Mouse (Mus musculus) forebrain, embryonic 11.5 days (tissue): ENCODE measurements around the gene 4933402J07Rik. TPM values are rescaled to one million over a fixed set of nuclear protein-coding genes. Genes with fewer than 3 reads are reported as not detected.
A peak's percentile ranks its signal among the peaks of the same experiment; 100 is the strongest.

ENCODE experiments used
- ATAC-seq: fragments of 200-750 bp; cut with Nextera tagmentation; replicated peaks from 2 replicates; pipeline ENCODE4 v1.8.0; 2017; ENCODE audit warnings: moderate TSS enrichment; ENCODE audit not compliant: low FRiP score
- DNase-seq: peaks from one replicate; pipeline ENCODE4 v3.0.0-alpha.2; 2017; ENCODE audit warnings: low spot score
- H3K27ac ChIP-seq: fragments of 300-500 bp; sonication (generic); 2 replicates; pipeline ENCODE4 v1.5.1; 2014; ENCODE audit warnings: low read depth, low read length
- H3K27me3 ChIP-seq: fragments of 300-500 bp; sonication (generic); 2 replicates; pipeline ENCODE4 v1.6.1; 2014; ENCODE audit warnings: mild to moderate bottlenecking, low read length, mixed read lengths; ENCODE audit not compliant: control insufficient read depth, insufficient read depth
- H3K36me3 ChIP-seq: fragments of 300-500 bp; sonication (generic); 2 replicates; pipeline ENCODE4 v1.6.1; 2014; ENCODE audit warnings: mild to moderate bottlenecking, low read length, moderate library complexity, mixed read lengths; ENCODE audit not compliant: control insufficient read depth, insufficient read depth
- H3K4me1 ChIP-seq: fragments of 300-500 bp; sonication (generic); replicated peaks from 2 replicates; pipeline ENCODE4 v1.6.1; 2014; ENCODE audit warnings: low read length, mixed read lengths; ENCODE audit not compliant: control insufficient read depth, insufficient read depth
- H3K4me2 ChIP-seq: fragments of 300-500 bp; sonication (generic); 2 replicates; pipeline ENCODE4 v1.6.1; 2014; ENCODE audit warnings: low read depth, mild to moderate bottlenecking, low read length, moderate library complexity, mixed read lengths; ENCODE audit not compliant: severe bottlenecking
- H3K4me3 ChIP-seq: fragments of 300-500 bp; sonication (generic); 2 replicates; pipeline ENCODE4 v1.5.1; 2014; ENCODE audit warnings: low read depth, low read length
- H3K9ac ChIP-seq: fragments of 300-500 bp; sonication (generic); 2 replicates; pipeline ENCODE4 v1.6.1; 2014; ENCODE audit warnings: low read length
- H3K9me3 ChIP-seq: fragments of 300-500 bp; sonication (generic); 2 replicates; pipeline ENCODE4 v1.6.1; 2016; ENCODE audit warnings: low read length, mixed read lengths; ENCODE audit not compliant: control insufficient read depth
- WGBS: fragments of 180-500 bp; shearing (Covaris S2); extraction: QIAGEN DNeasy Blood & Tissue Kit; methylation state at CpG from one replicate; pipeline ENCODE4 v1.1.7; 2014; 5-methylcytosine and 5-hydroxymethylcytosine counted together
- polyA plus RNA-seq: library from polyadenylated mRNA; unstranded; fragments of >200 nt; fragmentation: Nextera tagmentation; extraction: Ambion mirVana; gene quantifications from 2 replicates; pipeline ENCODE4 v1.2.1, GENCODE M21; 2014

The 4933402J07Rik gene
- polyA plus RNA-seq, 1 experiment from 2014 or later: not detected

DNA sequence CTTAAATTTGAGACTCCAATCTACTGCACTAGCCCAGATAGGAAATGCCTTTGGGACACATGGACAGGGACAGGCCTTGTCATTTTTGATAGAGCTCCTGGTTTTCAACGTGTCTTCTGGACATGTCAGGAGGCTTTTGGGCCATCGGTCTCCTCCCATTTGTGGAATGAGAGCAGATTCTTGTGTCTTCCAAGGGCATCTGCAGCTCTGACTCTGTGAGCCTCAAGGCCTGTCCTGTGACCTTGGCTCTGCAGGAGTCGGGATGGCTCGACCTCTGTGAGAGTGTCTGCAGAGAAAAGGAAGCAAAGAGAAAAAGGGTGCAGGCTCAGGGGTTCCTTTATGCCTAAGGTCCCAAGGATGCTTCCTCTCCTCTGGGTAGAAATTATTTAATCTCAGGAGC, 13.8 kb upstream of the 4933402J07Rik start:
- ATAC-seq (no peak), DNase-seq (no peak)
- no peak overlapping the region for H3K9ac ChIP-seq
- no peak overlapping the region for H3K4me3 ChIP-seq
- H3K4me2 ChIP-seq: no peak overlapping the region
- WGBS: 85% methylated on average over 4 of the region's 4 CpGs
- H3K9me3 ChIP-seq: no peaks in the 10 kb centered on the region
- H3K27me3 ChIP-seq: no peaks in the 10 kb centered on the region
- H3K4me1 ChIP-seq: no peaks in the 10 kb centered on the region
- H3K36me3 ChIP-seq: no peaks in the 10 kb centered on the region
- H3K27ac ChIP-seq: no peak overlapping the region

DNA sequence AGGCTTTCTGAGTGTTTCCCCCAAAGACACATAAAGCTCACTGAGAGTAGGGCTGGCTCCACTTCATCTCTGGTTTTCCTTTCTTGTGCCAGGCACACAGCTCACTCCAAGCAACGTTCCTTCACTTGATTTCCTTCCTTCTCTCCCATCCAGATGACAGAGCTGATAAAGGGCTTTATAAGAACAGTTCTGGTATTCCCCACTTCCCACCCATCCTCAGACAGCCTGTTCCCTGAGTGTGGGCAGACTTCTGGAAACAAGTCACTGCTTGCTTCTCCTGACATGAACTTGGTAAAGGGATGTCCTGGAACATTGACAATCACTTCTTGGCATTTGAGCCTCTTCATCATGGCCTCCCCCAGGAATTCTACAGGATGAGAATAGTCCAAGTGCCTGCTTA, 10.9 kb upstream of the 4933402J07Rik start:
- ATAC-seq (no peak), DNase-seq (no peak)
- H3K4me2 ChIP-seq: no peak overlapping the region
- H3K4me3 ChIP-seq: no peak overlapping the region
- H3K9ac ChIP-seq: no peak overlapping the region
- WGBS: 78% methylated on average over 1 of the region's 1 CpGs
- no peaks in the 10 kb centered on the region for H3K4me1 ChIP-seq
- no peaks in the 10 kb centered on the region for H3K36me3 ChIP-seq
- no peak overlapping the region for H3K27ac ChIP-seq
- H3K9me3 ChIP-seq: no peaks in the 10 kb centered on the region
- H3K27me3 ChIP-seq: no peaks in the 10 kb centered on the region

DNA sequence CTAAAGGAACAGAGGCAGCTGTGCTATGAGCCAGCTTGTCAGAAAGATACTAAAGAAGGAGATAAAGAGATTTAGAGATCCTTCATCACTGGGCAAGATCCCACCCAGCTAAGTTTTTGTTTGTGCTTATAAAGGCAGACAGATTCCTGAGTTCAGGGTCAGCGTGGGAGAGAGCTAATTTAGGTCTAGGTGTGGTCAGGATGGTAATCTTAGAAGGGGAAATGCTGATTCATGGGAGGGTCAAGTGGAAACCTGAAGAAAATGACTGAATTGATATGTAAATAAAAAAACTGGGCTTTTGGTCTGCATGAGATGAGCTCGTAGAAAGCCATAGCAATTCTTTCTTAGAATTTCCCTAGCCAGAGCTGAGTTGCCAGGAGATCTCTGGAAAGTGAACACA, 2.9 kb upstream of the 4933402J07Rik start:
- no peak overlapping the region for H3K9ac ChIP-seq
- DNase-seq (no peak), ATAC-seq (no peak)
- no peak overlapping the region for H3K4me2 ChIP-seq
- H3K4me3 ChIP-seq: no peak overlapping the region
- no peaks in the 10 kb centered on the region for H3K4me1 ChIP-seq
- no peaks in the 10 kb centered on the region for H3K27me3 ChIP-seq
- no peak overlapping the region for H3K27ac ChIP-seq
- H3K9me3 ChIP-seq: no peaks in the 10 kb centered on the region
- no peaks in the 10 kb centered on the region for H3K36me3 ChIP-seq
- WGBS: 65% methylated on average over 2 of the region's 2 CpGs

DNA sequence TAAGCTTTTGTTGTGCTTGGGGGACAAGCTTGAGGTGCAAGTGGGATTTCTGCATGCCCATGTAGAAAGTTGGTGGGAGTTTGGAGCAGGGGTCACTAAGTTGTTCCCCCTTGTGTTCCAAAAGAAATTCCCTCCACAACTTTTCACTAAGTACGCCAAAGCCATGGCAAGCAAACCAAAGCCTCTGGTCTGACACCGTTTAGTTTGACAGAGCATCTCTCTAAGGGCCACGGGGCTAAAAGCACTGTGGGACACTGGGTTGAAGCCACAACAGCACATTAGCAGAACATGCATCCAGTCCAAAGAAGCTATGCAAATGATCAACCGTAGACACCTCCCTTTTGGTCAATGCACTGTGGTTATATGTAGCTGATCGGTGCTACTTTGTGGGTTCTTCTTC, 5.5 kb downstream of the 4933402J07Rik start:
- DNase-seq (no peak), ATAC-seq (no peak)
- no peak overlapping the region for H3K27ac ChIP-seq
- H3K36me3 ChIP-seq: no peaks in the 10 kb centered on the region
- H3K4me1 ChIP-seq: 0 out of 2 replicates have a peak, but pooled peaks cover 4% of the 10 kb centered on the region
- no peak overlapping the region for H3K9ac ChIP-seq
- no peaks in the 10 kb centered on the region for H3K9me3 ChIP-seq
- H3K4me2 ChIP-seq: no peak overlapping the region
- no peaks in the 10 kb centered on the region for H3K27me3 ChIP-seq
- WGBS: 86% methylated on average over 5 of the region's 5 CpGs
- no peak overlapping the region for H3K4me3 ChIP-seq

DNA sequence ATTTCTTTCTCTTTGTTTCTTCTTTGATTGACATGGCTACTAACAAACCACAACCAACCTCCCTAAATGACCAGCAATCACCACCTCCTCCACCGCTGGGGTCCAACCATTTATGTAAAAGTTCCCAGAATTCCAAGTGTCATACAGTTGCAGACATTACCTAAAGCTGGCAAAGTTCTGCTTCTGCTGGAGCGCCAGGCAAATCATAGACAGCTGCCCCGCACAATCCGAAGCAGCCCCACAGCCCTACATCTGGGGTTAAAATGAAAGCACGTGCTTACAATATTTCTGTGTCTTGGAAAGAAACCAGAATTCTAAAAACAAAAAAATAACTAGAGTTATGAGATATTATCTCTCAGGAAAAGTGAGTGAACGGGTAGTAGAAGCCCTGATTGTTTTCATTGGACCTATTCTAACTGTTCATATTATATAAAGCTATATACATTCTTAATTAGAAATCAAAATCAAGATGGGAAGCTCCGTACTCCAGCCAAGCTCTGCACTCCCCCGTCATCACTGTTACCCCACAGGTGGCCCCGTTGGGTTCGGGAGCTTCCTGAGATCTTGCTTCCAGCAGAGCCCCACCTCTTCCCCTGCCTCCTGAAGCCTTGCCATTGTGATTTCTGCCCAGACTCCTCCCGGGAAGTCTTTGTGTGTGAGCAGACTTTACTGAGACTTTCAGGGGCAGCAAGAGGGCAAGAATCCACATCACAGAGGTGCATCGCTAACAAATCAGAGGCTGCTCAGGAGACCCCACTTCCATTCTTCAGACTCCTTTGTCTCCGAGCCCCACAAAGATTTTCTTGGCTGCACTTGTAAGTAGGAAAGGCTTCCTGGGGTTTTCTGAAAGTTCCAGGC, 6.3 kb downstream of the 4933402J07Rik start:
- ATAC-seq (no peak), DNase-seq (no peak)
- Histone ChIP-seq H3K4me2 (peak overlapping the region; percentile 46), H3K4me1 (0 out of 2 replicates have a peak, but pooled peaks cover 4% of the 10 kb centered on the region), H3K4me3 (peak overlapping the region; percentile 16), H3K9ac (peak overlapping the region; percentile 45), H3K9me3 (no peaks in the 10 kb centered on the region), H3K27ac (no peak overlapping the region), H3K27me3 (no peaks in the 10 kb centered on the region), H3K36me3 (no peaks in the 10 kb centered on the region)
- WGBS: 32% methylated on average over 13 of the region's 13 CpGs

DNA sequence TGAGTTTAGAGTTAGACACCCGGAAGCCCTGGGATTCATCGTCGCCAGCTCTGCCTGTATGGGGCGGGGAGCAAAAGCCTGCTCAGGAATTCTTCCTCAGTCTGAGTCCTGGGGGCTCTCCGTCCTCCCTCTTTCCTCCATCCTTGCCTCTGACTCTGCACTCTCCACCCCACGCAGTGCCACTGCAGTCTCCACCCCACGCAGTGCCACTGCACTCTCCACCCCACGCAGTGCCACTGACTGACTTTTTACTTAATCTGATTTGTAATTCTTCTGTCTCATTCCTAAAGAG, 6.9 kb downstream of the 4933402J07Rik start:
- Histone ChIP-seq H3K27ac (no peak overlapping the region), H3K4me2 (peak overlapping the region; percentile 46), H3K27me3 (no peaks in the 10 kb centered on the region), H3K4me1 (0 out of 2 replicates have a peak, but pooled peaks cover 4% of the 10 kb centered on the region), H3K4me3 (peak overlapping the region; percentile 16), H3K9ac (peak overlapping the region; percentile 45), H3K36me3 (no peaks in the 10 kb centered on the region), H3K9me3 (no peaks in the 10 kb centered on the region)
- WGBS: 1% methylated on average over 8 of the region's 8 CpGs
- DNase-seq: peak; percentile 60
- ATAC-seq: 0 out of 2 replicates have a peak, but pooled peaks have one; percentile 21

DNA sequence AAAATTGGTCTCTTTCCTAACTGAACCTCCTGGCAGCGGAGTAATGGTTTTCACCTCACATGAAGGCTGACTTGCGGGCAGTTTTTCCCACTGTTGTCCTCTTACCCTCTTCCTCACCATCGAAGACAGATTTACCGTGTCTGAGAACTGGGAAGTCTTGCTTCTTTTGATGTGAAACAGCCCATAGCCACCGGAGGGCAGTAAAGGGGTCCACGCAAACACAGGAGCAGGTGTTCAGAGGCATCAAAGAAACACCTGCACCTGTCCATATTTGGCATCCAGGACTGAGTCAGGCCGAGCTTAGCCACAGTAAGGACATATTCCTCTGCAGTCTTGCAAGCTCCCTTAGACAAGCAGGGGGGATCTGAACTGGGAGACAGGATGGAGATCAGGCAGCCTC, 7.2 kb downstream of the 4933402J07Rik start:
- DNase-seq (peak; percentile 55), ATAC-seq (no peak)
- Histone ChIP-seq H3K4me3 (no peak overlapping the region), H3K27me3 (no peaks in the 10 kb centered on the region), H3K9me3 (no peaks in the 10 kb centered on the region), H3K27ac (no peak overlapping the region), H3K4me2 (peak overlapping the region; percentile 46), H3K9ac (peak overlapping the region; percentile 45; the same call in 1 of the 2 replicates), H3K36me3 (no peaks in the 10 kb centered on the region), H3K4me1 (0 out of 2 replicates have a peak, but pooled peaks cover 4% of the 10 kb centered on the region)
- 7% methylated on average over 7 of the region's 7 CpGs for WGBS

DNA sequence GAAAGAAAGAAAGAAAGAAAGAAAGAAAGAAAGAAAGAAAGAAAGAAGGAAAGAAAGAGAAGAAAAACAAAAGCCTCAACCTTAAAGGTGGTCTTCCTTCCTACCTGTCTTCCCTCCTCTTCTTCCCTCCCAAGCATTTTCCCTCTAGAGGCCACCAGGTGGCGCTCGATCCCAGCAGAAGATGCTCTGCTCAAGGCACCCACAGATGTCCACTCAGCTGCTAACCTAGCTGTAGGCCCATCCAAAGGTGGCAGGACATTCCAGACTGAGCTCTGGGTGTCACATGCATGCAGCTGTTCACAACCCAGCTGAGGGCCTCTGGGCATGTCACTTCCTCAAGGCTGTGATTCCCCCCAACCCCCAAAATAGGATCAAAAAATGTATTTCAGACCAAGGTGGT, 30.6 kb downstream of the 4933402J07Rik start:
- ATAC-seq: no peak
- no peak overlapping the region for H3K27ac ChIP-seq
- no peak overlapping the region for H3K4me3 ChIP-seq
- no peaks in the 10 kb centered on the region for H3K9me3 ChIP-seq
- no peaks in the 10 kb centered on the region for H3K27me3 ChIP-seq
- no peak overlapping the region for H3K9ac ChIP-seq
- no peak overlapping the region for H3K4me2 ChIP-seq
- WGBS: 0% methylated on average over 2 of the region's 2 CpGs
- DNase-seq: peak; percentile 81
- no peaks in the 10 kb centered on the region for H3K4me1 ChIP-seq
- no peaks in the 10 kb centered on the region for H3K36me3 ChIP-seq

DNA sequence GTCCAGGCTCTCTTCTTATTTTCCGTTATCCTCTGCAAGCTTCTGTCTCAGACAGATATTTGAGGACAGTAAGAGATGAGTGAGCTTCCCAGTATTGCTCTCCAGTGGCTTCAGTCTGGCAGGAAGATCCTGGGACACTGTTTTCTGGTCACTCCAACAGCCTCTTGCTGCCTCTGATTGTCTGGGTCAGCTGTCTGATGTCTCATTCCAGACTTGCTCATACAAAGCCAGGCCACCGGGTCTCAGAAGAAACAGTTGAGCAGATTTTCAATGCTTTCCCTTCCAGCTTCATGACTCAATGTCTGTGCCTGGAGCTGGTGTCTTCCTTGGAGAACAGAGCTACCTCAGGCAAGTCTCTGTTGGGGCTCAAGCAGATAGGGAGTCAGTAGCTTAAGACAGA, 39.1 kb downstream of the 4933402J07Rik start:
- Histone ChIP-seq H3K27ac (no peak overlapping the region), H3K27me3 (no peaks in the 10 kb centered on the region), H3K36me3 (no peaks in the 10 kb centered on the region), H3K9ac (no peak overlapping the region), H3K9me3 (no peaks in the 10 kb centered on the region), H3K4me2 (no peak overlapping the region), H3K4me1 (no peaks in the 10 kb centered on the region), H3K4me3 (no peak overlapping the region)
- DNase-seq: no peak
- WGBS: 93% methylated on average over 2 of the region's 2 CpGs
- ATAC-seq: no peak
